Mouse (Mus musculus) layer of hippocampus, adult 8-10 months (tissue): ENCODE data around the gene Gm15517. TPM values are rescaled to one million over a fixed set of nuclear protein-coding genes. Genes with fewer than 3 reads are reported as not detected.

ENCODE experiments used
- DNase-seq, 2 experiments: peaks; one replicate each; pipeline ENCODE4 v3.0.0; 2022; ENCODE audit warnings: low spot score in 2 of 2
- total RNA-seq, 4 experiments: library from RNA; stranded (reverse); gene quantifications; 2 replicates each; pipeline ENCODE4 v1.2.4; 2022

Gm15517 gene
- total RNA-seq, 4 experiments from 2014 or later = not detected

- no peak for DNase-seq
Measured at GRCm38 (mm10) chr7:44309475-44310284, 48.4 kb downstream of the Gm15517 start, which contains the start of gene Shank1. Shank1 (plus strand) TSS chr7:44310253.

GRCm38 (mm10) chr7:44310285-44310877 lies 49.1 kb downstream of the Gm15517 start:
- DNase-seq = no peak

GRCm38 (mm10) chr7:44310878-44311712 lies 49.8 kb downstream of the Gm15517 start:
- no peak for DNase-seq

Other genes starting within 250 kb of the Gm15517 start
- gene Klk1b26, start 249.3 kb upstream of the Gm15517 start, total RNA-seq = not detected
- not detected for gene Klk1b27, start 209.2 kb upstream of the Gm15517 start, total RNA-seq
- not detected for gene Klk1b21, start 159.1 kb upstream of the Gm15517 start, total RNA-seq
- not detected for gene Klk1b22, start 148.8 kb upstream of the Gm15517 start, total RNA-seq
- not detected for gene Klk1b16, start 124.7 kb upstream of the Gm15517 start, total RNA-seq
- gene Klk1b24, start 73.2 kb upstream of the Gm15517 start, total RNA-seq = not detected
- gene Klk1b3, start 63.3 kb upstream of the Gm15517 start, total RNA-seq = not detected
- not detected for gene Klk1b4, start 54.0 kb upstream of the Gm15517 start, total RNA-seq
- not detected for gene Klk1b5, start 45.5 kb upstream of the Gm15517 start, total RNA-seq
- gene Klk1, start 36.1 kb upstream of the Gm15517 start, total RNA-seq = not detected
- gene Gm36864, start 25.3 kb upstream of the Gm15517 start, total RNA-seq = not detected
- gene 1700028J19Rik, start 14.8 kb upstream of the Gm15517 start, total RNA-seq = 1 to 10 TPM; 1.3 to 2.4 (median 1.7) TPM
- gene 2410002F23Rik, start 14.7 kb upstream of the Gm15517 start, total RNA-seq = 10 to 100 TPM; 76.7 to 94.0 (median 85.5) TPM
- gene Acp4, start 4.1 kb upstream of the Gm15517 start, total RNA-seq = not detected
- gene Clec11a, start 45.5 kb downstream of the Gm15517 start, total RNA-seq = 1 to 10 TPM; 3.6 to 4.2 (median 3.6) TPM
- gene Shank1, start 48.8 kb downstream of the Gm15517 start, total RNA-seq = 100 to 1,000 TPM; 568 to 623 (median 583) TPM
- 10 to 100 TPM; 82.9 to 94.7 (median 87.0) TPM for gene Syt3, start 122.7 kb downstream of the Gm15517 start, total RNA-seq
- gene 1700008O03Rik, start 124.4 kb downstream of the Gm15517 start, total RNA-seq = 1 to 10 TPM; 2.2 to 4.3 (median 2.8) TPM
- gene Lrrc4b, start 167.6 kb downstream of the Gm15517 start, total RNA-seq = 100 to 1,000 TPM; 278 to 302 (median 291) TPM
- 10 to 100 TPM; 11.1 to 13.6 (median 12.4) TPM for gene Aspdh, start 203.9 kb downstream of the Gm15517 start, total RNA-seq
- gene Josd2, start 206.5 kb downstream of the Gm15517 start, total RNA-seq = 100 to 1,000 TPM in 2 of 4 experiments, 10 to 100 TPM in 2; 97.1 to 114 (median 103) TPM
- gene Emc10, start 235.1 kb downstream of the Gm15517 start, total RNA-seq = 100 to 1,000 TPM; 201 to 225 (median 215) TPM
- gene Fam71e1, start 235.1 kb downstream of the Gm15517 start, total RNA-seq = 10 to 100 TPM; 15.5 to 21.6 (median 19.0) TPM